Mouse (Mus musculus) lung, adult 2 months (tissue): ENCODE measurements around the gene Gm21964.

Experiments
- CTCF ChIP-seq: fragments of 200-500 bp; IDR thresholded peaks from 2 replicates; pipeline ENCODE4 v1.5.1; 2011; ENCODE audit warnings: mild to moderate bottlenecking, low read length, control low read depth; ENCODE audit not compliant: insufficient read depth
- POLR2A ChIP-seq: fragments of 200-500 bp; IDR thresholded peaks from 2 replicates; pipeline ENCODE4 v1.6.1; 2011; ENCODE audit warnings: low read depth, mild to moderate bottlenecking, control low read depth, low read length, borderline replicate concordance; ENCODE audit errors: extremely low read depth

DNA sequence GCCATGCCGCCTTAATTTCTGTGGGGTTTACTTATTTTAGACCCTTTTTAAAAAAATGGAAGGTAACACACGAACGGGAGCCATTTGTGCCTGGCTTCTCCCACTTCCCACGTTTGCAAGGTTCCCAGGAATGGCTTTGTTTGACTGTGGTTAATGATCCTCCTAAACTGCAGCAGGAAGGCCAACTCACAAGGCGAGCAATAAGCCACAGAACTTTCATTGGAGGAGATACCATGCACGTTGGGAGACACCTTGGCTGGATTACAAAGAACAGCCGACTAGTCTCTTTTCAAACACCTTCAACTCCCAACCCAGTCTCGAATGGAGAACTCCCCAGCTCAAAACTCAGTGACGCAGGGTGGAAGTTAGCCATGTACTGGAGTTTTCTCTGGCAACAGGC is 36.8 kb upstream of the Gm21964 start:
- TF ChIP-seq POLR2A (no peak), CTCF (no peak)
